ENCODE assay signal across 9 mouse cellular contexts in genomic region chr13:45083696-45084095, GRCm38 (mm10). TPM values are rescaled to one million over a fixed set of nuclear protein-coding genes. Genes with fewer than 3 reads are reported as not detected.
DNase-seq lines count a peak whose midpoint lies in the region; ATAC-seq lines count a peak whose summit lies in the region.
"Had no signal": no experiment of that assay in that cellular context is flagged by ENCODE, and none has a peak within 500 bp of the region (broad histone marks: within the 10 kb centered on the region; RNA-seq: fewer than 3 reads in every experiment).

No protein-coding gene starts in this region.

- no peaks in the 10 kb centered on the region for H3K27me3 ChIP-seq in midbrain, embryonic 14.5 days (ENCODE audit: control insufficient read depth, insufficient read depth, low read length)
- H3K27me3 ChIP-seq in midbrain, embryonic 15.5 days (replicated peaks): no peaks in the 10 kb centered on the region
- no peaks in the 10 kb centered on the region for H3K27me3 ChIP-seq in intestine, embryonic 15.5 days (replicated peaks)

- H3K27ac ChIP-seq in midbrain, embryonic 14.5 days (replicated peaks; ENCODE audit: low read depth, low read length): no peak overlapping the region
- no peak overlapping the region for H3K27ac ChIP-seq in midbrain, embryonic 15.5 days
- no peak overlapping the region for H3K27ac ChIP-seq in intestine, embryonic 15.5 days

- H3K4me1 ChIP-seq in midbrain, embryonic 14.5 days (ENCODE audit: control insufficient read depth, insufficient read depth, low read length): no peaks in the 10 kb centered on the region
- H3K4me1 ChIP-seq in midbrain, embryonic 15.5 days: no peaks in the 10 kb centered on the region
- H3K4me1 ChIP-seq in intestine, embryonic 15.5 days (replicated peaks): peaks cover 4% of the 10 kb centered on the region

- DNase-seq in midbrain, embryonic 14.5 days: peak; percentile 38
- peak; percentile 24 for DNase-seq in cerebellum, adult 9-11 months
- peak; percentile 43 for DNase-seq in lung, postnatal 25 days (ENCODE audit: low spot score)
- DNase-seq in B cell, adult 2 months: no peak
- no peak for DNase-seq in urinary bladder, postnatal 36 days (ENCODE audit: low spot score in 2 of 2)
- no peak for DNase-seq in thymus, adult 18-20 months

- 53% methylated on average over 5 of the region's 5 CpGs for WGBS in midbrain, embryonic 14.5 days
- 44% methylated on average over 5 of the region's 5 CpGs for WGBS in midbrain, embryonic 15.5 days
- 11% methylated on average over 5 of the region's 5 CpGs for WGBS in intestine, embryonic 15.5 days

- H3K9me3 ChIP-seq in midbrain, embryonic 14.5 days (ENCODE audit: control insufficient read depth, low read length): peaks cover 4% of the 10 kb centered on the region; the same call in 1 of the 2 replicates
- H3K9me3 ChIP-seq in midbrain, embryonic 15.5 days: 0 out of 2 replicates have a peak, but pooled peaks cover 4% of the 10 kb centered on the region
- H3K9me3 ChIP-seq in intestine, embryonic 15.5 days: no peaks in the 10 kb centered on the region; the same call in 1 of the 2 replicates

- ATAC-seq in midbrain, embryonic 14.5 days (ENCODE audit: low FRiP score, low TSS enrichment): no peak
- no peak for ATAC-seq in midbrain, embryonic 15.5 days (replicated peaks)
- peak; percentile 63; the same call in 1 of the 2 replicates for ATAC-seq in intestine, embryonic 15.5 days

- no peak overlapping the region for H3K9ac ChIP-seq in midbrain, embryonic 14.5 days (replicated peaks; ENCODE audit: low read length)
- no peak overlapping the region for H3K9ac ChIP-seq in midbrain, embryonic 15.5 days
- H3K9ac ChIP-seq in intestine, embryonic 15.5 days: no peak overlapping the region

- no peaks in the 10 kb centered on the region for H3K36me3 ChIP-seq in midbrain, embryonic 14.5 days (ENCODE audit: control insufficient read depth, insufficient read depth, low read length)
- H3K36me3 ChIP-seq in midbrain, embryonic 15.5 days (replicated peaks): no peaks in the 10 kb centered on the region
- H3K36me3 ChIP-seq in intestine, embryonic 15.5 days: no peaks in the 10 kb centered on the region

- H3K4me3 ChIP-seq in midbrain, embryonic 14.5 days (replicated peaks; ENCODE audit: low read depth, low read length): no peak overlapping the region
- H3K4me3 ChIP-seq in midbrain, embryonic 15.5 days: no peak overlapping the region
- H3K4me3 ChIP-seq in intestine, embryonic 15.5 days (replicated peaks): no peak overlapping the region

- H3K4me2 ChIP-seq in midbrain, embryonic 14.5 days (ENCODE audit: low read length): no peak overlapping the region
- H3K4me2 ChIP-seq in midbrain, embryonic 15.5 days: no peak overlapping the region
- no peak overlapping the region for H3K4me2 ChIP-seq in intestine, embryonic 15.5 days (replicated peaks)

RNA-seq across cellular contexts. Expression of gene Gm9817, which starts 5.2 kb away (rescaled TPM):
- polyA plus RNA-seq in midbrain, embryonic 14.5 days (2014; fragmentation: Nextera tagmentation; extraction: Ambion mirVana): not detected in 2 replicates
- polyA plus RNA-seq in midbrain, embryonic 15.5 days (2015; fragmentation: Nextera tagmentation; extraction: Ambion mirVana): 0.08 TPM in 1 of 2 replicates, not detected in the other
- polyA plus RNA-seq in intestine, embryonic 15.5 days (2015; fragmentation: Nextera tagmentation; extraction: Ambion mirVana): 0.10 TPM in 1 of 2 replicates, not detected in the other
- polyA plus RNA-seq: spleen, adult 2 months had no signal

Comparison
In these comparisons a context has a peak if more than half of its experiments do, and no peak if none do; other contexts are left out.
1. DNase-seq: peak in midbrain, embryonic 14.5 days (single experiment), cerebellum, adult 9-11 months (single experiment) and lung, postnatal 25 days (single experiment); none in B cell, adult 2 months (0 of 2), urinary bladder, postnatal 36 days (0 of 2) and thymus, adult 18-20 months (0 of 2).